Mouse (Mus musculus): ENCODE data around the gene Gpatch8. TPM values are rescaled to one million over a fixed set of nuclear protein-coding genes. Genes with fewer than 3 reads are reported as not detected.

Gpatch8 gene
- total and polyA plus RNA-seq, 3 experiments: 11.7 to 18.0 (median 14.8) TPM

DNA sequence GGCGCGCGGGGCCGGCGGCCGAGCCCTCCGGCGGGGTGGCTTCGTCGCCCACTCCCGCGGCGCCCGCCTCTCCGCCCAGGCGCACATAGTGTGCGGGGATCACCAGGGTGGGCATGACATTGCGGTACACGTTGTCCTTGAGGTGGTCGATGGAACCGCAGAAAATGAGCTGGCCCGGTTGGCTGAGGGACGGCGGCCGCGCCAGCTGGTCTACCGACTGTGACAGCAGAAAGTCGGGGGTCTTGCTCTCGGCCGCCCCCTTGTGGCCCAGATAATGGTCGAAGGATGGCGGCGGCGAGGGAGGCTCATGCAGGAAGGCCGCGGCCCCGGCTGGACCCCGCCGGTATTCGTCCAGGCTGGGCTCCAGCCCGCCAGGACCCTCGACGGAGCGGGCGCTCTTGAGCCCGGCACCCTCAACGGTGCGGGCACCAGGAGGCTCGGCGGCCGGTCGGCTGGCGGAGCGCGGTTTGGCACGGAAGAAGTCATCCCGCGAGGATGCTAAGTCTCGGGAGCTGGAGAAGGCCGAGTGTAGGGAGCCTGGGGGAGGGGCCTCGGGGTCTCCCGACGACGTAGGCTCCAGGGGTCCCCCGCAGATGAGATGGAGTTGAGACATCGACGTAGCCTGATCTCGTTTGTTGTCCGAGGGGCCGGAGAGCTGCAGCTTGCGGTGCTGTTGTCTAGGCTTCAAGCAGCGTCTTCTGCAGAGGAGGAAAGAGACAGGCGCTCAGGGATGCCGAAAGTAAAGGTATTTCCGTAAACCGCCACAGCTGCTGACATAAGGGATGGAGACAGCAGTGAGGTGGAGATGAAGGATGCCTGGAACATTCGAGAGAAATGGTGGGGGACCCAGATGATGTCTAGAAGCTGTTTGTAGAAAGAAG, 117.7 kb downstream of the Gpatch8 start:
- Histone ChIP-seq H3K4me3 (peak overlapping the region; percentile 41), H3K9ac (ENCODE audit: low read depth, low read length) (peak overlapping the region; percentile 50), H3K4me1 (ENCODE audit: control insufficient read depth, insufficient read depth, low read length) (peaks cover 3% of the 10 kb centered on the region), H3K27ac (no peak overlapping the region), H3K27me3 (ENCODE audit: control insufficient read depth, insufficient read depth, low read length) (no peaks in the 10 kb centered on the region), H3K36me3 (ENCODE audit: control insufficient read depth, insufficient read depth, low read length) (no peaks in the 10 kb centered on the region), H3K79me2 (replicated peaks; ENCODE audit: control insufficient read depth, insufficient read depth, low read length) (no peaks in the 10 kb centered on the region)
- intact Hi-C loops (cut with DNase I): no loop called here
- TF ChIP-seq CTCF (IDR thresholded peaks at IDR 0.05) (peak; percentile 85), EP300 (IDR thresholded peaks at IDR 0.05; ENCODE audit: insufficient read depth, low read depth, low read length) (no peak)
- 41% methylated on average over 77 of the region's 77 CpGs for WGBS
- peak; percentile 70 to 85 for DNase-seq

- Histone ChIP-seq H3K9ac (ENCODE audit: low read depth, low read length) (peak overlapping the region; percentile 50), H3K27ac (no peak overlapping the region; the same call in 1 of the 2 replicates), H3K4me3 (peak overlapping the region; percentile 41), H3K79me2 (replicated peaks; ENCODE audit: control insufficient read depth, insufficient read depth, low read length) (no peaks in the 10 kb centered on the region), H3K4me1 (ENCODE audit: control insufficient read depth, insufficient read depth, low read length) (peaks cover 8% of the 10 kb centered on the region), H3K27me3 (ENCODE audit: control insufficient read depth, insufficient read depth, low read length) (no peaks in the 10 kb centered on the region), H3K36me3 (ENCODE audit: control insufficient read depth, insufficient read depth, low read length) (no peaks in the 10 kb centered on the region)
- peak; percentile 67 to 70 for DNase-seq
- TF ChIP-seq CTCF (IDR thresholded peaks at IDR 0.05) (peak; percentile 60), POLR2A (IDR thresholded peaks at IDR 0.05; ENCODE audit: insufficient read depth, low read depth, low read length) (no peak)
- intact Hi-C loops (cut with DNase I): no loop called here
- 57% methylated on average over 87 of the region's 87 CpGs for WGBS
These were observed 118.8 kb downstream of the Gpatch8 start for GRCm38 (mm10) chr11:102437120-102438061.

- H3K27ac ChIP-seq: no peak overlapping the region
- no peaks in the 10 kb centered on the region for H3K27me3 ChIP-seq (ENCODE audit: control insufficient read depth, insufficient read depth, low read length)
- H3K4me3 ChIP-seq: no peak overlapping the region
- no peak for DNase-seq
- no peaks in the 10 kb centered on the region for H3K79me2 ChIP-seq (replicated peaks; ENCODE audit: control insufficient read depth, insufficient read depth, low read length)
- H3K9ac ChIP-seq (ENCODE audit: low read depth, low read length): no peak overlapping the region
- intact Hi-C loops (cut with DNase I): no loop called here
- peaks cover 10% of the 10 kb centered on the region for H3K4me1 ChIP-seq (ENCODE audit: control insufficient read depth, insufficient read depth, low read length)
- no peaks in the 10 kb centered on the region for H3K36me3 ChIP-seq (ENCODE audit: control insufficient read depth, insufficient read depth, low read length)
- WGBS: 85% methylated on average over 10 of the region's 10 CpGs
- TF ChIP-seq EP300 (IDR thresholded peaks at IDR 0.05; ENCODE audit: insufficient read depth, low read depth, low read length): no peak
- no peak for TF ChIP-seq CTCF (IDR thresholded peaks at IDR 0.05)
These were observed 119.8 kb downstream of the Gpatch8 start for GRCm38 (mm10) chr11:102436471-102436790.

GRCm38 (mm10) chr11:102435754-102436470, 120.3 kb downstream of the Gpatch8 start:
- Histone ChIP-seq H3K79me2 (replicated peaks; ENCODE audit: control insufficient read depth, insufficient read depth, low read length) (no peaks in the 10 kb centered on the region), H3K9ac (ENCODE audit: low read depth, low read length) (no peak overlapping the region), H3K27ac (no peak overlapping the region), H3K36me3 (ENCODE audit: control insufficient read depth, insufficient read depth, low read length) (no peaks in the 10 kb centered on the region), H3K4me1 (ENCODE audit: control insufficient read depth, insufficient read depth, low read length) (peaks cover 13% of the 10 kb centered on the region), H3K4me3 (no peak overlapping the region), H3K27me3 (ENCODE audit: control insufficient read depth, insufficient read depth, low read length) (no peaks in the 10 kb centered on the region)
- intact Hi-C loops (cut with DNase I): no loop called here
- TF ChIP-seq POLR2A (IDR thresholded peaks at IDR 0.05; ENCODE audit: insufficient read depth, low read depth, low read length) (no peak), EP300 (IDR thresholded peaks at IDR 0.05; ENCODE audit: insufficient read depth, low read depth, low read length) (no peak), CTCF (IDR thresholded peaks at IDR 0.05) (no peak)
- DNase-seq: peak; percentile 49 to 52
- WGBS: 81% methylated on average over 18 of the region's 18 CpGs

DNA sequence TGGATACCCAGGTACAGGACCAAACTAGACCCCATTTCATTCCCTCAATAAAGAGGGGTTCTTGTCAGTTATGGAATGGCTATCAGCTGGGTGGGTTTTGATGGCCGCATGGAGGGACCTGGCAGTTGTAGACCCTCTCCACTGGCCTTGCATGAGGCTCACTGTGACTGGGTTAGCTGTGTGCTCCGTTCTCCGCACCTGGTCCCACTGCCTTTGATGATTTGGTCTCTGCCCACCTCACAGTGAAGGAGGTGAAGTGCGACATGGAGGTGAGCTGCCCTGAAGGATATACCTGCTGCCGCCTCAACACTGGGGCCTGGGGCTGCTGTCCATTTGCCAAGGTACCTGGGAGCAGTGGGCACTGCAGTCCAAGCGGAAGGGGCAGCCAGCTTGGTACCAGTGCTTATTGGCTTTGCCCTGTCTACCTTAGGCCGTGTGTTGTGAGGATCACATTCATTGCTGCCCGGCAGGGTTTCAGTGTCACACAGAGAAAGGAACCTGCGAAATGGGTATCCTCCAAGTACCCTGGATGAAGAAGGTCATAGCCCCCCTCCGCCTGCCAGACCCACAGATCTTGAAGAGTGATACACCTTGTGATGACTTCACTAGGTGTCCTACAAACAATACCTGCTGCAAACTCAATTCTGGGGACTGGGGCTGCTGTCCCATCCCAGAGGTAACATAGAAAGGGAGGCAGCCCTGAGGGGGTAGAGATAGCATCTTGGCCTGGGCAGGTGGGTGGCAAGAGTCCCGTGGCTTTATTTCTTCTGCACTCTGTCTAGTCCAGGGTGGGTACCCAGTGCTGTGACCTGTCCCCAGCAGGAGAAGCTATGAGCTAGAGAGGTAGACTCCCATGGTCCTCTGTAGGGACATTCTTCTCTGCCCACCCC, 121.1 kb downstream of the Gpatch8 start:
- Histone ChIP-seq H3K27me3 (ENCODE audit: control insufficient read depth, insufficient read depth, low read length) (no peaks in the 10 kb centered on the region), H3K4me1 (ENCODE audit: control insufficient read depth, insufficient read depth, low read length) (peaks cover 13% of the 10 kb centered on the region), H3K4me3 (no peak overlapping the region), H3K36me3 (ENCODE audit: control insufficient read depth, insufficient read depth, low read length) (no peaks in the 10 kb centered on the region), H3K9ac (ENCODE audit: low read depth, low read length) (no peak overlapping the region), H3K27ac (no peak overlapping the region), H3K79me2 (replicated peaks; ENCODE audit: control insufficient read depth, insufficient read depth, low read length) (no peaks in the 10 kb centered on the region)
- 87% methylated on average over 11 of the region's 11 CpGs for WGBS
- no peak for DNase-seq
- TF ChIP-seq POLR2A (IDR thresholded peaks at IDR 0.05; ENCODE audit: insufficient read depth, low read depth, low read length): no peak
- peak; percentile 1; the same call in 1 of the 2 replicates for TF ChIP-seq CTCF (IDR thresholded peaks at IDR 0.05)
- intact Hi-C loops (cut with DNase I): no loop called here
